Mouse (Mus musculus): ENCODE results near the gene Plekhh3.

The Plekhh3 gene

GRCm38 (mm10) chr11:101120545-101121188, 50.5 kb downstream of the Plekhh3 start:
- no peak for DNase-seq (ENCODE audit: low read depth, low spot score)

DNA sequence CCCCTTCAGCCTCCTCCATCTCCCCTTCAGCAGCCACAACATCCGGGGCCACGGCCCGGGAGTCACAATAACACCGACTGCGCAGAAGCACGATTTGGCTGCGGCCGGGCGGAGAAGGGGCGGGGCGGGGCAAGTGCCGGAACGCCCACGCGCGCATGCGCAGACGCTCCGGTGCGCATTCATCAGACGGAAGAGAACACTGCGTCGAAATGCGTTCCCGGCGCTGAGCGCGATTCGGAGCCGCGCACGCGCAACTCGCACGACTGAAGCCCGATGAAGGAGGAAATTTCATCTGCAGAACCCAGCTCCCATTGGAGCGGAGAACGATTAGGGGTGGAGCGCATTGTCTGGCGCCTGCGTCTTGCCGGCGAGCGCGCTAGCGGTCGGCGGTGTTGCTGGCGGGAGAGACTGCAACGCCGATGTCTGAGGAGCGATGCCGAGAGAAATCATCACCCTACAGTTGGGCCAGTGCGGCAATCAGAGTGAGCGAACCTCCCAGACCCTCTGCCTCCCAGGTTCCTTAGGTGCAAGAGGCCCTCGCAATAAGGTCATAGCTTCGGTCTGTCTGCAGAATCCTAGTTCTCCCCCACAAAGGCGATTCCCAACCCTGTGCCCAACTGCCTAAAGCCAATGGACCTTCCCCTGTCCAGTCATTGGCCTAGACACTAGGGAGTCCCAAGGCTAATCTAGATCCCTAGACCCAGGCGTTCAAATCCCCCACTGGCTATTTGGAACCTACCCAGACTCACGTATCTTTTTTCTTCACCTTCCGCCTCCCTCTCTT, 51.2 kb downstream of the Plekhh3 start, which contains the start of the genes Retreg3 and Tubg1:
Gene Retreg3 (minus strand): TSS at position 133 of the 784 bp plus-strand sequence.
Gene Tubg1 (plus strand): TSS at position 178 of the 784 bp plus-strand sequence.
- DNase-seq (ENCODE audit: low read depth, low spot score): peak; percentile 100

GRCm38 (mm10) chr11:101119131-101119760, 51.9 kb downstream of the Plekhh3 start:
- DNase-seq (ENCODE audit: low read depth, low spot score): no peak

- DNase-seq (ENCODE audit: low read depth, low spot score): no peak
Measured at GRCm38 (mm10) chr11:101118105-101118504, 53.0 kb downstream of the Plekhh3 start.

DNA sequence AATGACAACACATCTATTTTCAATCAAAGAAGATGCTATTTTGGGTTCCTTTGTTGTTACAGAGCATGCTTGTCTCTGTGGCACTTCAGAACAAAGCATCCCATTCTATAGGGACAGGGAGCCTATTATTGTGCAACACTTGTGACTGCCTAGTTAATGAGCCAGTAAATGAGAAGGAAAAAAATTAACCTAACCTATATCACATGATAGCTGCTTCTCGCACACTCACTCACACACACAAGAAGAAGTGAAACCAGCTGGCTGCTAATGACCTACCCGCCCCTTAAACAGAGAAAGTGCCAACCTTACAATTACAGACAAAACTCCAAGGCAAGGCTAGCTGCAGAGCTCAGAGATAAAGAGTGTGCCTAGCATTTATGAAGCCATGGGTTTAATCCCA, 55.6 kb downstream of the Plekhh3 start:
- no peak for DNase-seq (ENCODE audit: low read depth, low spot score)
